Mouse (Mus musculus) ovary, postnatal 10 days (tissue): ENCODE measurements around the gene Tango6.
A peak's percentile ranks its signal among the peaks of the same experiment; 100 is the strongest.

Source experiments
- DNase-seq: peaks from one replicate; pipeline ENCODE4 v3.0.0; 2022; ENCODE audit warnings: low spot score

Gene Tango6

DNA sequence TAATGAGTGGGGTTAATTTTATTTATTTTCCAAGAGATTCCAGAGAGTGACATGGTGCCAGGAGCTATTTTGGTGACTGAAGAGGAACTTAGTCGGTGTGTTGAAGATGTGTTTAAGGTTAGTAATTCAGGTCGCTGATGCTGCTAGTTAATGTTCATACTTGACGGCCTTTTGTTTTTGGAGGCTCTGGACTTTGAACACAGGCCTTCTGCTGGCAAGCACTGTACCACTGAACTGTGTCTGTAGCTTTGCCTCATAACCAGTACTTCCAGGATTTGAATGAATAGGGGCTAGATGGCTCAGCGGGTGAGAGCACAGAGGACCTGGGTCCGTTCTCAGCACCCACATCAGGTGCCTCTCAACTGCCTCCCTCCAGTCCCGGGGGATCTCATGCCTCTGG lies 17.3 kb downstream of the Tango6 start:
- DNase-seq, result no peak

GRCm38 (mm10) chr8:106701360-106701759 lies 18.5 kb downstream of the Tango6 start:
- DNase-seq, result no peak

DNA sequence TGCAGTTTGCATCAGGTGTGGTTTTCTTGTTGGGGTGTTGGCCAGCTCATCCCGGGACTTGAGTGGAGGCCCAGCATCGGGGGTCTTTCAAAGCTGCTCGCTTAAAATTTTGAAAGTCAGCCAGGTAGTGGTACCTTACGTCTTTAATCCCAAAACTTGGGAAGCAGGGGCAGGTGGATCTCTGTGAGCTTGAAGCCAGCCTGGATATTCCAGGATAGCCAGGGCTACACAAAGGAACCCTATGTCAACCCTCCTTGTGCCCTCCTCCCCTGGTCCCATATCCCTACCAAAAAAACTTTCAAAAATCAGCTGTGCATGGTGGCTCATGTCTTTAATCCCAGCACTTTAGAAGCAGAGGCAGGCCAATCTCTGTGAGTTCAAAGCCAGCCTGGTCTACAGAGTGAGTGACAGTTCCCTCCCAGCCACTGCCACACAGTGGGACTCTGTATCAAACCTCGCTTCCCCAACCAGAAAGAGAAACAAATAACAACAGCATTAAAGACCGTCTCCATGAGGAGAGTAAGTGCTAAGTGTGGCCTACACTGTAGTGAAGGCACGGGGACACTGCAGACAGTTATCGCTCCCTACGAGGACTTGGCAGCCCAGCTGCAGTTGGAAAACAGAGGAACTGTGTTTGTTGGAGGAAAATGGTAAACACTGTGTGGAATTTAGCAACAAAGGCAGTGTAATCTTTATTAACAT lies 21.5 kb downstream of the Tango6 start:
- DNase-seq, result no peak

- DNase-seq, result no peak
These were observed 22.0 kb downstream of the Tango6 start for GRCm38 (mm10) chr8:106704901-106705321.

DNA sequence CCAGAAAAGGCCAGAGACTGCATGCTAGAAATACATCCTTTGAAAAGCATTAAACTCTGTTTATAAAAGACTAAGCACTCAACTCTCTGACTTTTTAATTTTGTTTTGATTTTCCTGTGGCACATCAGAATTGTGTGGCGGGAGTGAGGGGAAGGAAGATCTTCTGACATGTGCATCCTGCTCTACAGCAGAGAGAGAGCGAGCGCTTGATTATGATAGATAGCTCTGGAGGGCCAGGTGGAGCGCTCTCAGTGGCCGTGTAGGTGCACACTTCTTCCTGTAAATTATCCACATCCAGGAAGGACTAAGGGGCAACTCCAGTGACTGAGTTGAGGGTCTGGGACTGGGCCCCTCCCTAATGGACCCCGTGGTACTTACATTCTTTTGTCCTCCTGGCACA lies 23.3 kb downstream of the Tango6 start:
- DNase-seq, result no peak

DNA sequence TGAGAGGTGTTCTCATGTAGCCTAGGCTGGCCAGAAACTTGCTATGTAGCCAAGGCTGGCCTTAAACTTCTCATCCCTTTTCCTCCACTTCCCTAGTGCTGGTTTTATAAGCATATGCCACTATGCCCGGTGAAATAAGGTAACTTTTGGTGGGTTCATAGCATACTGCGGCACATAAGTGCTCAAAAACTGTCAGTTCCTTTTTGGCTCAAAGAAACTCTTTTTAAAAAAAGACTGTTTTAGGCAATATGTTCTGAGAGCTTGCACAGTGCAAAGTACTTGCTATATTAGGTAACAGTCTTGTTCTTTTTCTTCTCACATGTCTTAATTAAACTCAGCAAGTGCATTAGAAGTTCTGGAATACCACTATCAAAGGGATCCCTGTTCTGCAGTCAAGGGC lies 27.1 kb downstream of the Tango6 start:
- no peak for DNase-seq

DNA sequence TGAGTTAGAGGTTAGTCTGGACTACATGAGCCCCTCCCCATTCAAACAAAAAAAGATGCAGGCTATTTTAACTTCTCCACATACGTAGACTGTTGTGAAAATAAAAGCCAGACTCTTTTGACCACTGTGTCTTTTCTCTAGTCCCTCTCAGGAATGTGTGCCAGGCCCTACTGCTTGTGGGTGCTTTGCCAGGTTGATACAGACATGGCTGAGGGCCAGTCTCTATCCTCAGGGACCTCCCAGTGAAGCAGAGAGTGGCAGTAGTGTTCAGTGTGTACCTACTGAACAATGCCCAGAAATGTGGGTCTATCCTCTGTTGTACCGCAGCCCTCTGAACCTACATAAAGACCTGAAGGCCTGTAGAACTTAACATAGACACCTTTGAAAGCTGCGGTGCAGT lies 29.6 kb downstream of the Tango6 start:
- DNase-seq, result no peak

GRCm38 (mm10) chr8:106714297-106714696 lies 31.4 kb downstream of the Tango6 start:
- no peak for DNase-seq

- peak; percentile 40 for DNase-seq
These were observed 35.2 kb downstream of the Tango6 start for GRCm38 (mm10) chr8:106718091-106718500.

- no peak for DNase-seq
These were observed 38.1 kb downstream of the Tango6 start for GRCm38 (mm10) chr8:106720921-106721320.

DNA sequence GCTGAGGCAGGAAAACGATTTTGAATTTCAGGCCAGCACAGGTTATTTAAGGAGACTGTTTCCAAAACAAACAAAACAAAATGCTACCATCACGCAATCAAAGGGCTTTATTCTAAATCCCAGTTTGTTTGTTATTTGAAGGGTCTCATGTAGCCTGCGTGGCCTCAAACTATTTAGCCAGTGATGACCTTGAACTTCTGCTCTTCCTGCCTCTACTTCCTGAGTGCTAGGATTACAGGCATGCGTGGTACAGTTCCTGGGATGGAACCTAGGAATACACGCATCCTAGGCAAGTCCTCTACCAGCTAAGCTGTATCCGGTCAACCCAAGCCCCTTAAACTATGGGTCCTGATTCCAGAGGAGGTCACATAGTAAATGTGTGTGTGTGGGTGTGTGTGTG lies 39.6 kb downstream of the Tango6 start:
- DNase-seq, result no peak

DNA sequence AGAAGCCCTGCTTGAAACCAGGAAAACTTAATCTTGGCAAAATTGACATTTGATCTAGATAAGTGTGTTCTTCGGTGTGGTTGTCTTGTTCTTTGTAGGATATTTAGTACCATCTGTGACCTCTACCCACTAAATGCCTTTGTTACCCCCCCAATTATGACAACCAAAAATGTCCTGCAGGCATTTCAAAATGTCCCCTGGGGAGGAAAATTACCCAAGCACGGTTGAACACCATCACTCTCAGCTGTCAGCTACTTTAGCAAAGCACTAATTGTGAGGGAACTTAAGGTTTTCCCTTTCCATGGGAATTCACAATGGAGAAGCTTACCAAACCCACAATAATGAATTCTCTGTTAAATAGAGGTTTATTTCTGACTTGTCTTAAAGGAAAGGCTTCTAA lies 41.1 kb downstream of the Tango6 start:
- DNase-seq, result no peak

DNA sequence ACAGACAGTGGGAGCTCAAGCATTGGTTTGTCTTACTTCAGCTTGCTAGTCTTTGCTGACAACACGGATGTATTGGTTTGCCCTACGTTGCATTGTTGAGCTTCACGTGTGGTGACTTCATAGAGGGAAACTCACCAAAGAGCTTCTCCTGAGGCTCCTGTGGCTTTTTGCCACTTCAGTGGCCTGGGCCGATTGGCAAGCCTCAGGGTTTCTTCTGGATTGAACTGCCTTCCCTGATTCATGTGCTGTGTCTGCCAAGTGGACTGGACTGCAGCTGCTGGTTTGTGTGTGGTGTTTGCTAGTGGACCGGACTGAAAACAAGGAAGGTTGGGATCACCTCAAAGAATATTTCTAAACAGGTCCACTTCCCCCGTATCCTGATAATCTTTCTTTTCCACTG lies 43.7 kb downstream of the Tango6 start:
- no peak for DNase-seq

DNA sequence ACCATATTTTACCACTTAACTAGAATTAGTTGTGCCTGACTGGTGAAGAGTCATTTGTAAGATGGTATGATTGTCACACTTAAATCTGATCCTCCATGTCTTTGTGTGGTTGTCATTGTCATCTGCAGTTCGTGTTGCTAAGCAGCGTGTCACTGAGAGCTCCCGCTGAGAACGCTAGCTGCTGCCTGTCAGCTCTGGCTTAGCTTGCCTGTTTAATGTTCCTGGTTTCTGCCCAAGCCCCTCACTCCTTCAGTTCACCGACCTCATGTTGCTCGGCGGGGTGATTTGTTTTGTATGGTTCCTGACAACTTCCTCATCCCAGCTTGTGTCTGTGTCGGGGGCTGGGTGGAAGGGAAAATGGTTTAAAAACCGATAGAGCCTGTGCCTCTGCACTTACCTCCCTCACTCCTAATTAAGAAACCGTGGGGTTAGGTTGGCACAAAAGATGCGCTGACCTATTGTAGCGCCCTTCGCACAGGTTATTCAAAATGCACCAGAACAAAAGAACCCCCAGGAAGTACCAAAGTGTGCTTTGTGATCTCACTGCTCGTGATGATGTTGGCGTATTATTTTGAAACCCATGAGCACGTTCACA lies 44.5 kb downstream of the Tango6 start:
- DNase-seq, result no peak

DNA sequence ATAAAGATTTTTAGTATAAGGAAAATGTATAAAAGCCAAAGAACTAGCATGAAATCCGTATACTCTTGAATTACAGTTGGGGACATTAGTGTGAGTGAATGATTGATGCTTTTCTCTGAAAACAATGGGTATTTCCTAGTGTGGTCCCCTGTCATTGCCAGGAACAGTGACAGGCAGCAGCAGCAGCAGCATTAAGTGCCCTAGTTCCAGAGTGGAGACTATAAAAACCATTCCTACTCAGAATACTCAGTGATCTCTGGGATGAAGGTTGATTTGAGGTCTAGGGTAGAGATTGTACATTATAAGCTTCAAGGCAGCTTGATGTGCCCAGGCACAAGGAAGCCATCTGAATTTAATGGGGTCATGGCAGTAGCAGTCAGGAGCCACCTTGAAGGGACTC lies 45.0 kb downstream of the Tango6 start:
- no peak for DNase-seq

DNA sequence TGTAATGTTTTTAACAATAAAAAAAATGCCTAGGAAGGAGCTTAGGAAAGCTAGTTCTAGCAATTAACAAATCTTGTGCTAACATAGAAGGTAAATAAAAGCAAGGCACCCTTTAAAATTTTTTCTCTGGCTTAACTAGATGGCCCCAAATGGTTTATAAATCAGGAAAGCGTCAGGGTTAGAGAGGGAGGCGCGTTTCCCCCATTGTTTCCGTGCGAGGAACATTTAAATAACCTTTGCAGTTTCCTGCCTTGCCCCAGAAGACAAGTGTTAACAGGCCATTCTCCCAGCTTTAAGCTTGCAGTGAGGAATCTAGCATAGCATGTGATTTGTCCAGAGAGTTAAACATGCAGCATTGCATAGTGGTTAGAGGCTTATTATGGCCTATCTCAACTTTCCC lies 50.1 kb downstream of the Tango6 start:
- DNase-seq, result no peak

DNA sequence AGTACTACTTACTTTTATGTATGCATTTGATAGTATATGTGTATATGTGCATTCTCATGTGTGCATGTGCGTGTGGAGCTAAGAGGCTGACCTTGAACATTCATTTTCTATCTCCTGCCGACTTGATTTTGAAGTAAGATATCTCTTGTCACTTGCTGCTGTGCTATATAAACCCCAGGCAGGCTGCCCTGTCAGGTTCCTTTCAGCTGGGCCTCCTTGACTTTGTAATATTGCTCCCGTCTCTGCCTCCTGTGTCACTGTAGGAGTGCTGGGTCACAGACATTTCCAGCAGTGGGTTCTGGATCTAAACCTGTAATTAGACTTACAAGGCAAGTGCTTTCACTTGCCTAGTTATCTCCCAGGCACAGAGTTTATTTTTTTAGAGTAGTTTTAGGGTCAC lies 50.8 kb downstream of the Tango6 start:
- DNase-seq, result no peak

DNA sequence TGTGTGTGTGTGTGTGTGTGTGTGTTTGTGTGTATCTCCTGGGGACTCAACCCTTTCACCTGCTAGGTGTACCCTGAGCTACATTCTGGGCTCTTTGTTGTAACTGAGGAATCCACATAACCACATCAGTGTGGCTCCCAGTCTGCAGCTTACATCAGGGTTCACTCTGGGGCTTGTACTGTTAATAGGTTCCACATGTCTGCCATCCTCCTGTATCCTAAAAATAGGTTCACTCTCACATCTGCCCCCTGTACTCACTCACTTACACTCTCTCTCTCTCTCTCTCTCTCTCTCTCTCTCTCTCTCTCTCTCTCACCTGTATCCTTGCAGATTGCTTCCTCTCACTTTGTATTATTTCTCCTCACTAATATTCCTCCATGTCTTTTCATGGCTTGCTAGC lies 51.4 kb downstream of the Tango6 start:
- DNase-seq, result no peak

GRCm38 (mm10) chr8:106736861-106737662 lies 54.2 kb downstream of the Tango6 start:
- DNase-seq, result no peak

GRCm38 (mm10) chr8:106737846-106738245 lies 55.0 kb downstream of the Tango6 start:
- no peak for DNase-seq

- no peak for DNase-seq
These were observed 59.5 kb downstream of the Tango6 start for GRCm38 (mm10) chr8:106742321-106742720.

- DNase-seq, result no peak
These were observed 60.5 kb downstream of the Tango6 start for GRCm38 (mm10) chr8:106743361-106743760.

- no peak for DNase-seq
These were observed 70.6 kb downstream of the Tango6 start for GRCm38 (mm10) chr8:106753436-106753835.
